Mouse (Mus musculus): ENCODE results near the gene Egfl8. TPM values are rescaled to one million over a fixed set of nuclear protein-coding genes. Genes with fewer than 3 reads are reported as not detected.

Gene Egfl8
- polyA plus RNA-seq, 1 experiment from 2014 or later = 4.4 TPM

DNA sequence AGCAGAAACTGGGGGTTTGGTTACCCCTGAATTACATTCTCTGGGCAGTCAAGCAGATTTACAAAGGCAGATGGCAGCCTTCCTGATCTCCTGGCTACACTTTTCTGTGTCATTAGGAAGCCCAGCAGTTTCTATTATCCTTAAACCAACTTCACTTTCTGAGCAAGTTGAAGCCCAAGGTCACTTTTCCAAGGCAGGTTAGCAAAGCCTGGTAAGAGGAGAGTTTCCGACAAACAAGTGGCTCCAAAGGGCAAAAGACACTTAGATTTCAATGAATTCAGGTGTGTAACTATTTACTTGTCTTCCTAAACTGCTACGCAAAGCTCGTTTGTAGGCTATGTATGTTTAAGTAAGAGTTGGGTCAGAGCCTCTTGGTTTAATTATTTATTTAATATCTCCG is 27.6 kb upstream of the Egfl8 start:
- H3K4me3 ChIP-seq (ENCODE audit: low read depth, low read length) = no peak overlapping the region

DNA sequence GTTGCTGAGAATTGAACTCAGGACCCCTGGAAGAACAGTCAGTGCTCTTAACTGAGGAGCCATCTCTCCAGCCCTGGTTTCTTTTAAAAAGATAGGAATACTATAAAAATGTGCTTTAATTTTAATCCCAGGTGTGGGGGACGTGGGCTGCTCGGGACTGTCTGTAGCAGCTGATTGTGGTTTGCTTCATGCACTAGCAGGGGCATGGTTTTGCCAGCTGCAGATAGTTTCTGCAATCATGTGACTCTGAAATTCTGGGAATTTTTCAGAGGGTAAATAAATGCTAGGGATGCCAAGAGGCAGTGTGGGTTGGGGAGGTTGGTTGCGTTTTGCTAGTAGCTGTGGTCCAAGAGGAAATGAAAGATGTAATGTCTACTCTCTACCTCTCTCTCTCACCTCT is 26.2 kb upstream of the Egfl8 start:
- H3K4me1 ChIP-seq (replicated peaks; ENCODE audit: control insufficient read depth, insufficient read depth) = no peaks in the 10 kb centered on the region; the same call in 1 of the 2 replicates
- 70% methylated on average over 3 of the region's 3 CpGs for WGBS
- no peak overlapping the region for H3K27ac ChIP-seq (replicated peaks)
- ATAC-seq (ENCODE audit: low FRiP score, low TSS enrichment) (no peak), DNase-seq (ENCODE audit: low spot score) (no peak)
- no peak overlapping the region for H3K4me2 ChIP-seq (replicated peaks; ENCODE audit: low read depth)
- H3K4me3 ChIP-seq (ENCODE audit: low read depth, low read length) = no peak overlapping the region
- no peaks in the 10 kb centered on the region for H3K27me3 ChIP-seq (ENCODE audit: control insufficient read depth, insufficient read depth, low read length)
- no peak overlapping the region for H3K9ac ChIP-seq (ENCODE audit: low read length)
- TF ChIP-seq CTCF (IDR thresholded peaks at IDR 0.05; ENCODE audit: low read depth) = no peak
- no peak for TF ChIP-seq EP300 (optimal IDR thresholded peaks at IDR 0.05)
- H3K9me3 ChIP-seq (ENCODE audit: control insufficient read depth, low read length) = no peaks in the 10 kb centered on the region
- H3K36me3 ChIP-seq (ENCODE audit: control insufficient read depth, insufficient read depth, low read length) = no peaks in the 10 kb centered on the region

More for the DNA sequence above, 27.6 kb upstream of the Egfl8 start:
- DNase-seq (ENCODE audit: low spot score) = no peak
- Histone ChIP-seq H3K27me3 (ENCODE audit: control insufficient read depth, insufficient read depth, low read length) (no peaks in the 10 kb centered on the region), H3K36me3 (ENCODE audit: control insufficient read depth, insufficient read depth, low read length) (no peaks in the 10 kb centered on the region), H3K4me2 (replicated peaks; ENCODE audit: low read depth) (no peak overlapping the region), H3K9ac (ENCODE audit: low read length) (no peak overlapping the region), H3K4me1 (replicated peaks; ENCODE audit: control insufficient read depth, insufficient read depth) (no peaks in the 10 kb centered on the region; the same call in 1 of the 2 replicates), H3K9me3 (ENCODE audit: control insufficient read depth, low read length) (no peaks in the 10 kb centered on the region), H3K27ac (replicated peaks) (peak overlapping the region; percentile 46)
- TF ChIP-seq EP300 (optimal IDR thresholded peaks at IDR 0.05) (no peak), CTCF (IDR thresholded peaks at IDR 0.05; ENCODE audit: low read depth) (no peak)
- no peak for ATAC-seq (ENCODE audit: low FRiP score, low TSS enrichment)
- 76% methylated on average over 4 of the region's 4 CpGs for WGBS

GRCm38 (mm10) chr17:34640778-34641601 is 25.2 kb upstream of the Egfl8 start:
- Histone ChIP-seq H3K9ac (ENCODE audit: low read length) (0 out of 2 replicates have a peak overlapping the region, but pooled peaks have one; percentile 38), H3K4me2 (replicated peaks; ENCODE audit: low read depth) (no peak overlapping the region), H3K27ac (replicated peaks) (peak overlapping the region; percentile 77), H3K4me3 (ENCODE audit: low read depth, low read length) (no peak overlapping the region), H3K27me3 (ENCODE audit: control insufficient read depth, insufficient read depth, low read length) (no peaks in the 10 kb centered on the region), H3K9me3 (ENCODE audit: control insufficient read depth, low read length) (no peaks in the 10 kb centered on the region), H3K36me3 (ENCODE audit: control insufficient read depth, insufficient read depth, low read length) (no peaks in the 10 kb centered on the region), H3K4me1 (replicated peaks; ENCODE audit: control insufficient read depth, insufficient read depth) (no peaks in the 10 kb centered on the region)
- TF ChIP-seq EP300 (optimal IDR thresholded peaks at IDR 0.05) (no peak), CTCF (IDR thresholded peaks at IDR 0.05; ENCODE audit: low read depth) (peak; percentile 62)
- no peak for DNase-seq (ENCODE audit: low spot score)
- 14% methylated on average over 11 of the region's 11 CpGs for WGBS
- no peak for ATAC-seq (ENCODE audit: low FRiP score, low TSS enrichment)

- H3K27ac ChIP-seq (replicated peaks) = no peak overlapping the region
- DNase-seq (ENCODE audit: low spot score) = no peak
- WGBS = 84% methylated on average over 7 of the region's 7 CpGs
- H3K27me3 ChIP-seq (ENCODE audit: control insufficient read depth, insufficient read depth, low read length) = no peaks in the 10 kb centered on the region
- no peak overlapping the region for H3K4me3 ChIP-seq (ENCODE audit: low read depth, low read length)
- no peak for TF ChIP-seq EP300 (optimal IDR thresholded peaks at IDR 0.05)
- TF ChIP-seq CTCF (IDR thresholded peaks at IDR 0.05; ENCODE audit: low read depth) = no peak
- H3K4me1 ChIP-seq (replicated peaks; ENCODE audit: control insufficient read depth, insufficient read depth) = no peaks in the 10 kb centered on the region
- H3K4me2 ChIP-seq (replicated peaks; ENCODE audit: low read depth) = no peak overlapping the region
- H3K9me3 ChIP-seq (ENCODE audit: control insufficient read depth, low read length) = no peaks in the 10 kb centered on the region
- H3K36me3 ChIP-seq (ENCODE audit: control insufficient read depth, insufficient read depth, low read length) = no peaks in the 10 kb centered on the region
- no peak overlapping the region for H3K9ac ChIP-seq (ENCODE audit: low read length)
- ATAC-seq (ENCODE audit: low FRiP score, low TSS enrichment) = no peak
Observed at GRCm38 (mm10) chr17:34639461-34640255, 23.9 kb upstream of the Egfl8 start.

GRCm38 (mm10) chr17:34637459-34637858 is 21.7 kb upstream of the Egfl8 start:
- Histone ChIP-seq H3K36me3 (ENCODE audit: control insufficient read depth, insufficient read depth, low read length) (no peaks in the 10 kb centered on the region), H3K4me1 (replicated peaks; ENCODE audit: control insufficient read depth, insufficient read depth) (no peaks in the 10 kb centered on the region), H3K4me2 (replicated peaks; ENCODE audit: low read depth) (no peak overlapping the region), H3K27ac (replicated peaks) (no peak overlapping the region), H3K27me3 (ENCODE audit: control insufficient read depth, insufficient read depth, low read length) (no peaks in the 10 kb centered on the region), H3K9ac (ENCODE audit: low read length) (no peak overlapping the region), H3K4me3 (ENCODE audit: low read depth, low read length) (no peak overlapping the region), H3K9me3 (ENCODE audit: control insufficient read depth, low read length) (no peaks in the 10 kb centered on the region)
- DNase-seq (ENCODE audit: low spot score) (no peak), ATAC-seq (ENCODE audit: low FRiP score, low TSS enrichment) (no peak)
- TF ChIP-seq CTCF (IDR thresholded peaks at IDR 0.05; ENCODE audit: low read depth) = no peak
- no peak for TF ChIP-seq EP300 (optimal IDR thresholded peaks at IDR 0.05)
- 59% methylated on average over 3 of the region's 3 CpGs for WGBS

All from stomach, postnatal 0 days (tissue).